Mouse (Mus musculus) liver, embryonic 14.5 days (tissue): ENCODE measurements at regions not wholly inside any gene's neighbourhood (a gene's known extent, or its start where the extent isn't known, plus 50 kb on each side); places are given as distances from the start of the nearest gene placed in this dataset.

ENCODE experiments used
- CTCF ChIP-seq: IDR thresholded peaks from 2 replicates; pipeline ENCODE4 v1.5.1; 2016; ENCODE audit warnings: antibody characterized with exemption, low read depth, control low read depth
- EP300 ChIP-seq: IDR thresholded peaks from 2 replicates; pipeline ENCODE4 v1.6.1; 2016; ENCODE audit warnings: antibody characterized with exemption, low read depth

DNA sequence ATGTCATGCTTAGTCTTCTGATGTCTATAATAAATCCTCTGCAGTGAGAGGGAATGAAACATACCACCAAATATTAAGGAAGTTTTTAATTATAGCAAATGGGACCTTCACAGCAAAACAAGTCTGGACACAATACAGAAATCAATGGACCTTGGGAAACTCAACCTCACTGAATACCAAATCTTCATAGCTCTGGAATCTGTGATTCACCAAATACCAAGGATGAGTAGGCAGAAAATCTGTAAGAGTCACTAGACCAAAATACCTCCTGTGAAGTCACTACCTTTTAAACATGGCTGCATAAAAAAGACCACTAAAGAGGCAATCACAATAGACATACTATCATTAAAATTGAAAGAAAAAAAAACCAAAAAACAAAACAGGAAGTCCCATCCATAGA is 872.5 kb upstream of the Alcam start:
- TF ChIP-seq CTCF (no peak), EP300 (no peak)
